Mouse (Mus musculus): ENCODE measurements around the gene Ugt1a8. TPM values are rescaled to one million over a fixed set of nuclear protein-coding genes. Genes with fewer than 3 reads are reported as not detected.

Gene Ugt1a8
- polyA plus RNA-seq, 1 experiment, result not detected

- Histone ChIP-seq H3K27me3 (ENCODE audit: control insufficient read depth, insufficient read depth, insufficient read length) (peaks cover 6% of the 10 kb centered on the region), H3K79me3 (ENCODE audit: low read depth) (no peaks in the 10 kb centered on the region), H3K36me3 (ENCODE audit: control insufficient read depth, insufficient read depth) (no peaks in the 10 kb centered on the region), H3ac (ENCODE audit: control insufficient read depth, insufficient read length, low read depth) (no peak overlapping the region), H3K4me3 (ENCODE audit: insufficient read depth, poor library complexity, severe bottlenecking) (no peak overlapping the region), H3K79me2 (ENCODE audit: control insufficient read depth, insufficient read depth) (no peaks in the 10 kb centered on the region)
- TF ChIP-seq CEBPB (IDR thresholded peaks at IDR 0.05; ENCODE audit: low read depth), result no peak
Measured at GRCm38 (mm10) chr1:88213061-88213460, 125.4 kb downstream of the Ugt1a8 start.

- no peaks in the 10 kb centered on the region for H3K79me3 ChIP-seq (ENCODE audit: low read depth)
- H3ac ChIP-seq (ENCODE audit: control insufficient read depth, insufficient read length, low read depth), result no peak overlapping the region
- no peak for TF ChIP-seq USF1 (IDR thresholded peaks at IDR 0.05; ENCODE audit: low read depth)
- no peak for TF ChIP-seq MYOG (IDR thresholded peaks at IDR 0.05; ENCODE audit: control insufficient read depth, extremely low read depth, insufficient read length)
- no peak for TF ChIP-seq MYOD1 (IDR thresholded peaks at IDR 0.05; ENCODE audit: control insufficient read depth, insufficient read length, low read depth)
- no peak for TF ChIP-seq CTCF (IDR thresholded peaks at IDR 0.05; ENCODE audit: control insufficient read depth, insufficient read depth, insufficient read length)
- no peak for TF ChIP-seq FOSL1 (IDR thresholded peaks at IDR 0.05; ENCODE audit: insufficient read depth, low read length, poor library complexity, severe bottlenecking)
- TF ChIP-seq CEBPB (IDR thresholded peaks at IDR 0.05; ENCODE audit: low read depth), result no peak
- no peak for TF ChIP-seq MAX (IDR thresholded peaks at IDR 0.05)
- no peaks in the 10 kb centered on the region for H3K79me2 ChIP-seq (ENCODE audit: control insufficient read depth, insufficient read depth)
- H3K27me3 ChIP-seq (ENCODE audit: control insufficient read depth, insufficient read depth, insufficient read length), result peaks cover 6% of the 10 kb centered on the region
- no peaks in the 10 kb centered on the region for H3K36me3 ChIP-seq (ENCODE audit: control insufficient read depth, insufficient read depth)
- no peak overlapping the region for H3K4me3 ChIP-seq (ENCODE audit: insufficient read depth, poor library complexity, severe bottlenecking)
Measured at GRCm38 (mm10) chr1:88213766-88214461, 126.3 kb downstream of the Ugt1a8 start.

GRCm38 (mm10) chr1:88214462-88214952 is 126.9 kb downstream of the Ugt1a8 start:
- H3K36me3 ChIP-seq (ENCODE audit: control insufficient read depth, insufficient read depth), result no peaks in the 10 kb centered on the region
- H3K79me3 ChIP-seq (ENCODE audit: low read depth), result no peaks in the 10 kb centered on the region
- H3K79me2 ChIP-seq (ENCODE audit: control insufficient read depth, insufficient read depth), result no peaks in the 10 kb centered on the region
- no peak overlapping the region for H3K4me3 ChIP-seq (ENCODE audit: insufficient read depth, poor library complexity, severe bottlenecking)
- H3K27me3 ChIP-seq (ENCODE audit: control insufficient read depth, insufficient read depth, insufficient read length), result peaks cover 6% of the 10 kb centered on the region
- no peak overlapping the region for H3ac ChIP-seq (ENCODE audit: control insufficient read depth, insufficient read length, low read depth)
- no peak for TF ChIP-seq CEBPB (IDR thresholded peaks at IDR 0.05; ENCODE audit: low read depth)
- no peak for TF ChIP-seq USF1 (IDR thresholded peaks at IDR 0.05; ENCODE audit: low read depth)
- no peak for TF ChIP-seq FOSL1 (IDR thresholded peaks at IDR 0.05; ENCODE audit: insufficient read depth, low read length, poor library complexity, severe bottlenecking)
- no peak for TF ChIP-seq MAX (IDR thresholded peaks at IDR 0.05)
- TF ChIP-seq CTCF (IDR thresholded peaks at IDR 0.05; ENCODE audit: control insufficient read depth, insufficient read depth, insufficient read length), result no peak
- TF ChIP-seq MYOD1 (IDR thresholded peaks at IDR 0.05; ENCODE audit: control insufficient read depth, insufficient read length, low read depth), result no peak
- no peak for TF ChIP-seq MYOG (IDR thresholded peaks at IDR 0.05; ENCODE audit: control insufficient read depth, extremely low read depth, insufficient read length)

GRCm38 (mm10) chr1:88215466-88216380 is 128.1 kb downstream of the Ugt1a8 start:
- H3K36me3 ChIP-seq (ENCODE audit: control insufficient read depth, insufficient read depth), result no peaks in the 10 kb centered on the region
- TF ChIP-seq MAX (IDR thresholded peaks at IDR 0.05) (no peak), MYOD1 (IDR thresholded peaks at IDR 0.05; ENCODE audit: control insufficient read depth, insufficient read length, low read depth) (no peak), FOSL1 (IDR thresholded peaks at IDR 0.05; ENCODE audit: insufficient read depth, low read length, poor library complexity, severe bottlenecking) (no peak), CTCF (IDR thresholded peaks at IDR 0.05; ENCODE audit: control insufficient read depth, insufficient read depth, insufficient read length) (no peak), CEBPB (IDR thresholded peaks at IDR 0.05; ENCODE audit: low read depth) (no peak), USF1 (IDR thresholded peaks at IDR 0.05; ENCODE audit: low read depth) (no peak), MYOG (IDR thresholded peaks at IDR 0.05; ENCODE audit: control insufficient read depth, extremely low read depth, insufficient read length) (no peak)
- H3K79me3 ChIP-seq (ENCODE audit: low read depth), result no peaks in the 10 kb centered on the region
- no peaks in the 10 kb centered on the region for H3K79me2 ChIP-seq (ENCODE audit: control insufficient read depth, insufficient read depth)
- H3K4me3 ChIP-seq (ENCODE audit: insufficient read depth, poor library complexity, severe bottlenecking), result no peak overlapping the region
- peaks cover 6% of the 10 kb centered on the region for H3K27me3 ChIP-seq (ENCODE audit: control insufficient read depth, insufficient read depth, insufficient read length)
- H3ac ChIP-seq (ENCODE audit: control insufficient read depth, insufficient read length, low read depth), result no peak overlapping the region

GRCm38 (mm10) chr1:88216551-88216950 is 128.9 kb downstream of the Ugt1a8 start:
- Histone ChIP-seq H3ac (ENCODE audit: control insufficient read depth, insufficient read length, low read depth) (no peak overlapping the region), H3K79me2 (ENCODE audit: control insufficient read depth, insufficient read depth) (no peaks in the 10 kb centered on the region), H3K27me3 (ENCODE audit: control insufficient read depth, insufficient read depth, insufficient read length) (peaks cover 6% of the 10 kb centered on the region), H3K79me3 (ENCODE audit: low read depth) (no peaks in the 10 kb centered on the region), H3K36me3 (ENCODE audit: control insufficient read depth, insufficient read depth) (no peaks in the 10 kb centered on the region), H3K4me3 (ENCODE audit: insufficient read depth, poor library complexity, severe bottlenecking) (no peak overlapping the region)
- TF ChIP-seq CTCF (IDR thresholded peaks at IDR 0.05; ENCODE audit: control insufficient read depth, insufficient read depth, insufficient read length) (no peak), FOSL1 (IDR thresholded peaks at IDR 0.05; ENCODE audit: insufficient read depth, low read length, poor library complexity, severe bottlenecking) (no peak), MYOG (IDR thresholded peaks at IDR 0.05; ENCODE audit: control insufficient read depth, extremely low read depth, insufficient read length) (no peak), MYOD1 (IDR thresholded peaks at IDR 0.05; ENCODE audit: control insufficient read depth, insufficient read length, low read depth) (no peak), USF1 (IDR thresholded peaks at IDR 0.05; ENCODE audit: low read depth) (no peak), MAX (IDR thresholded peaks at IDR 0.05) (no peak), CEBPB (IDR thresholded peaks at IDR 0.05; ENCODE audit: low read depth) (no peak)

Data from C2C12 (cell line).